Mouse (Mus musculus) midbrain, embryonic 13.5 days (tissue): Measurements from ENCODE around the gene Dok3. TPM values are rescaled to one million over a fixed set of nuclear protein-coding genes. Genes with fewer than 3 reads are reported as not detected.

ENCODE experiments used
- ATAC-seq: fragments of 200-750 bp; cut with Nextera tagmentation; 2 replicates; pipeline ENCODE4 v1.8.0; 2017; ENCODE audit warnings: mild to moderate bottlenecking, moderate TSS enrichment, moderate library complexity
- H3K27ac ChIP-seq: fragments of 300-500 bp; sonication (generic); 2 replicates; pipeline ENCODE4 v1.5.1; 2015; ENCODE audit warnings: inconsistent platforms, mild to moderate bottlenecking, moderate library complexity
- H3K27me3 ChIP-seq: fragments of 300-500 bp; sonication (generic); 2 replicates; pipeline ENCODE4 v1.6.1; 2015; ENCODE audit warnings: mild to moderate bottlenecking, inconsistent platforms
- H3K36me3 ChIP-seq: fragments of 300-500 bp; sonication (generic); 2 replicates; pipeline ENCODE4 v1.6.1; 2015; ENCODE audit warnings: mild to moderate bottlenecking, inconsistent platforms
- H3K4me1 ChIP-seq: fragments of 300-500 bp; sonication (generic); replicated peaks from 2 replicates; pipeline ENCODE4 v1.6.1; 2015; ENCODE audit warnings: inconsistent platforms
- H3K4me2 ChIP-seq: fragments of 300-500 bp; sonication (generic); replicated peaks from 2 replicates; pipeline ENCODE4 v1.6.1; 2015; ENCODE audit warnings: moderate library complexity, mild to moderate bottlenecking, inconsistent platforms
- H3K4me3 ChIP-seq: fragments of 300-500 bp; sonication (generic); replicated peaks from 2 replicates; pipeline ENCODE4 v1.5.1; 2015; ENCODE audit warnings: mild to moderate bottlenecking, inconsistent platforms
- H3K9ac ChIP-seq: fragments of 300-500 bp; sonication (generic); replicated peaks from 2 replicates; pipeline ENCODE4 v1.6.1; 2015; ENCODE audit warnings: mild to moderate bottlenecking, inconsistent platforms
- H3K9me3 ChIP-seq: fragments of 300-500 bp; sonication (generic); 2 replicates; pipeline ENCODE4 v1.6.1; 2016; ENCODE audit warnings: mild to moderate bottlenecking, inconsistent platforms
- WGBS: fragments of 180-500 bp; shearing (Covaris S2); methylation state at CpG from one replicate; pipeline ENCODE4 v1.1.7; 2015; 5-methylcytosine and 5-hydroxymethylcytosine counted together
- polyA plus RNA-seq: library from polyadenylated mRNA; unstranded; fragments of >200 nt; fragmentation: Nextera tagmentation; extraction: Ambion mirVana; gene quantifications from 2 replicates; pipeline ENCODE4 v1.2.1, GENCODE M21; 2015

The Dok3 gene
- polyA plus RNA-seq, 1 experiment from 2014 or later, result 4.3 TPM

- peaks cover 62% of the 10 kb centered on the region for H3K4me1 ChIP-seq
- H3K27ac ChIP-seq, result peak overlapping the region; percentile 100
- ATAC-seq, result no peak
- H3K9ac ChIP-seq, result peak overlapping the region; percentile 100
- peak overlapping the region; percentile 100 for H3K4me2 ChIP-seq
- H3K27me3 ChIP-seq, result no peaks in the 10 kb centered on the region
- H3K4me3 ChIP-seq, result peak overlapping the region; percentile 97
- 14% methylated on average over 7 of the region's 7 CpGs for WGBS
- peaks cover 37% of the 10 kb centered on the region for H3K36me3 ChIP-seq
- no peaks in the 10 kb centered on the region for H3K9me3 ChIP-seq
Observed at GRCm38 (mm10) chr13:55484520-55485088, 44.5 kb downstream of the Dok3 start.

GRCm38 (mm10) chr13:55483593-55483992 lies 45.5 kb downstream of the Dok3 start:
- Histone ChIP-seq H3K9me3 (no peaks in the 10 kb centered on the region), H3K27ac (peak overlapping the region; percentile 100), H3K4me2 (peak overlapping the region; percentile 100), H3K4me1 (peaks cover 55% of the 10 kb centered on the region), H3K27me3 (no peaks in the 10 kb centered on the region), H3K4me3 (peak overlapping the region; percentile 97), H3K36me3 (peaks cover 47% of the 10 kb centered on the region), H3K9ac (peak overlapping the region; percentile 100)
- 2% methylated on average over 15 of the region's 15 CpGs for WGBS
- ATAC-seq, result peak; percentile 89

GRCm38 (mm10) chr13:55483071-55483470 lies 46.0 kb downstream of the Dok3 start:
- peak overlapping the region; percentile 100 for H3K27ac ChIP-seq
- H3K4me2 ChIP-seq, result peak overlapping the region; percentile 100
- no peaks in the 10 kb centered on the region for H3K27me3 ChIP-seq
- WGBS, result 48% methylated on average over 9 of the region's 9 CpGs
- H3K9ac ChIP-seq, result peak overlapping the region; percentile 100
- no peaks in the 10 kb centered on the region for H3K9me3 ChIP-seq
- H3K36me3 ChIP-seq, result peaks cover 51% of the 10 kb centered on the region
- H3K4me3 ChIP-seq, result peak overlapping the region; percentile 97
- ATAC-seq, result no peak
- H3K4me1 ChIP-seq, result peaks cover 50% of the 10 kb centered on the region

GRCm38 (mm10) chr13:55482542-55482941 lies 46.6 kb downstream of the Dok3 start:
- 82% methylated on average over 7 of the region's 7 CpGs for WGBS
- no peak for ATAC-seq
- H3K9ac ChIP-seq, result peak overlapping the region; percentile 100; the same call in 1 of the 2 replicates

GRCm38 (mm10) chr13:55479929-55480328 lies 49.2 kb downstream of the Dok3 start:
- H3K27ac ChIP-seq, result no peak overlapping the region
- peaks cover 61% of the 10 kb centered on the region for H3K4me1 ChIP-seq
- no peak for ATAC-seq
- peaks cover 83% of the 10 kb centered on the region for H3K36me3 ChIP-seq
- H3K27me3 ChIP-seq, result no peaks in the 10 kb centered on the region
- no peak overlapping the region for H3K4me2 ChIP-seq
- no peak overlapping the region for H3K9ac ChIP-seq
- H3K4me3 ChIP-seq, result no peak overlapping the region
- no peaks in the 10 kb centered on the region for H3K9me3 ChIP-seq

More at GRCm38 (mm10) chr13:55482542-55482941, 46.6 kb downstream of the Dok3 start:
- H3K4me3 ChIP-seq, result peak overlapping the region; percentile 97
- peaks cover 57% of the 10 kb centered on the region for H3K36me3 ChIP-seq
- peak overlapping the region; percentile 100 for H3K27ac ChIP-seq
- H3K4me2 ChIP-seq, result peak overlapping the region; percentile 100
- peaks cover 52% of the 10 kb centered on the region for H3K4me1 ChIP-seq
- H3K9me3 ChIP-seq, result no peaks in the 10 kb centered on the region
- no peaks in the 10 kb centered on the region for H3K27me3 ChIP-seq

- H3K4me2 ChIP-seq, result no peak overlapping the region
- no peak overlapping the region for H3K27ac ChIP-seq
- H3K9ac ChIP-seq, result no peak overlapping the region
- peaks cover 92% of the 10 kb centered on the region for H3K36me3 ChIP-seq
- ATAC-seq, result no peak
- no peak overlapping the region for H3K4me3 ChIP-seq
- H3K4me1 ChIP-seq, result peaks cover 61% of the 10 kb centered on the region
- no peaks in the 10 kb centered on the region for H3K9me3 ChIP-seq
- 90% methylated on average over 7 of the region's 7 CpGs for WGBS
- no peaks in the 10 kb centered on the region for H3K27me3 ChIP-seq
Observed at GRCm38 (mm10) chr13:55479008-55479407, 50.1 kb downstream of the Dok3 start.

GRCm38 (mm10) chr13:55478036-55478435 lies 51.1 kb downstream of the Dok3 start:
- 54% methylated on average over 5 of the region's 5 CpGs for WGBS
- Histone ChIP-seq H3K4me2 (no peak overlapping the region), H3K4me1 (peaks cover 61% of the 10 kb centered on the region), H3K9me3 (no peaks in the 10 kb centered on the region), H3K27ac (peak overlapping the region; percentile 47; the same call in 1 of the 2 replicates), H3K36me3 (peaks cover 99% of the 10 kb centered on the region), H3K9ac (no peak overlapping the region), H3K4me3 (no peak overlapping the region), H3K27me3 (no peaks in the 10 kb centered on the region)
- ATAC-seq, result no peak

GRCm38 (mm10) chr13:55477492-55477891 lies 51.6 kb downstream of the Dok3 start:
- peaks cover 61% of the 10 kb centered on the region for H3K4me1 ChIP-seq
- H3K4me2 ChIP-seq, result no peak overlapping the region
- no peak for ATAC-seq
- no peaks in the 10 kb centered on the region for H3K9me3 ChIP-seq
- no peak overlapping the region for H3K9ac ChIP-seq
- H3K4me3 ChIP-seq, result no peak overlapping the region
- 72% methylated on average over 16 of the region's 16 CpGs for WGBS
- no peaks in the 10 kb centered on the region for H3K27me3 ChIP-seq
- H3K27ac ChIP-seq, result peak overlapping the region; percentile 47; the same call in 1 of the 2 replicates
- peaks cover 99% of the 10 kb centered on the region for H3K36me3 ChIP-seq

- Histone ChIP-seq H3K4me2 (no peak overlapping the region), H3K36me3 (peaks cover 87% of the 10 kb centered on the region), H3K27me3 (no peaks in the 10 kb centered on the region), H3K9me3 (no peaks in the 10 kb centered on the region), H3K4me1 (peaks cover 66% of the 10 kb centered on the region), H3K9ac (no peak overlapping the region; the same call in 1 of the 2 replicates), H3K4me3 (no peak overlapping the region), H3K27ac (0 out of 2 replicates have a peak overlapping the region, but pooled peaks have one; percentile 22)
- WGBS, result 93% methylated on average over 8 of the region's 8 CpGs
- ATAC-seq, result no peak
Observed at GRCm38 (mm10) chr13:55476256-55476655, 52.8 kb downstream of the Dok3 start.

GRCm38 (mm10) chr13:55475750-55476149 lies 53.3 kb downstream of the Dok3 start:
- 0 out of 2 replicates have a peak overlapping the region, but pooled peaks have one; percentile 79 for H3K27ac ChIP-seq
- 89% methylated on average over 5 of the region's 5 CpGs for WGBS
- ATAC-seq, result no peak
- no peaks in the 10 kb centered on the region for H3K27me3 ChIP-seq
- peaks cover 71% of the 10 kb centered on the region for H3K4me1 ChIP-seq
- peak overlapping the region; percentile 48; the same call in 1 of the 2 replicates for H3K9ac ChIP-seq
- H3K4me2 ChIP-seq, result no peak overlapping the region
- no peak overlapping the region for H3K4me3 ChIP-seq
- H3K36me3 ChIP-seq, result peaks cover 82% of the 10 kb centered on the region
- H3K9me3 ChIP-seq, result no peaks in the 10 kb centered on the region

- H3K4me2 ChIP-seq, result peak overlapping the region; percentile 33
- no peak overlapping the region; the same call in 1 of the 2 replicates for H3K4me3 ChIP-seq
- peak overlapping the region; percentile 79 for H3K27ac ChIP-seq
- H3K4me1 ChIP-seq, result peaks cover 78% of the 10 kb centered on the region
- H3K9ac ChIP-seq, result peak overlapping the region; percentile 48
- H3K36me3 ChIP-seq, result peaks cover 71% of the 10 kb centered on the region
- H3K9me3 ChIP-seq, result no peaks in the 10 kb centered on the region
- peak; percentile 6; the same call in 1 of the 2 replicates for ATAC-seq
- H3K27me3 ChIP-seq, result no peaks in the 10 kb centered on the region
- 6% methylated on average over 5 of the region's 5 CpGs for WGBS
Observed at GRCm38 (mm10) chr13:55474621-55475069, 54.5 kb downstream of the Dok3 start.

GRCm38 (mm10) chr13:55473961-55474360 lies 55.1 kb downstream of the Dok3 start:
- Histone ChIP-seq H3K27ac (peak overlapping the region; percentile 79), H3K4me2 (peak overlapping the region; percentile 33; the same call in 1 of the 2 replicates), H3K27me3 (no peaks in the 10 kb centered on the region), H3K9ac (peak overlapping the region; percentile 48), H3K4me3 (no peak overlapping the region), H3K9me3 (no peaks in the 10 kb centered on the region), H3K4me1 (peaks cover 85% of the 10 kb centered on the region), H3K36me3 (peaks cover 64% of the 10 kb centered on the region)
- no peak for ATAC-seq
- 53% methylated on average over 11 of the region's 11 CpGs for WGBS
